Mouse (Mus musculus) lung, postnatal 36 days (tissue): ENCODE measurements around the gene Il1rl2.

Experiments used
- DNase-seq: peaks from one replicate; pipeline ENCODE4 v3.0.0; 2022; ENCODE audit warnings: mixed read lengths

Il1rl2 gene

GRCm38 (mm10) chr1:40324955-40325702, 719 bp downstream of the Il1rl2 start:
- DNase-seq, result peak; percentile 16

GRCm38 (mm10) chr1:40325711-40326327, 1.4 kb downstream of the Il1rl2 start:
- DNase-seq, result no peak

- no peak for DNase-seq
These were observed 3.2 kb downstream of the Il1rl2 start for GRCm38 (mm10) chr1:40327604-40328003.

- no peak for DNase-seq
These were observed 5.1 kb downstream of the Il1rl2 start for GRCm38 (mm10) chr1:40329526-40329925.

GRCm38 (mm10) chr1:40330181-40330580, 5.8 kb downstream of the Il1rl2 start:
- DNase-seq, result no peak

GRCm38 (mm10) chr1:40339346-40339745, 14.9 kb downstream of the Il1rl2 start:
- no peak for DNase-seq

- DNase-seq, result no peak
These were observed 15.7 kb downstream of the Il1rl2 start for GRCm38 (mm10) chr1:40340102-40340501.

- no peak for DNase-seq
These were observed 27.9 kb downstream of the Il1rl2 start for GRCm38 (mm10) chr1:40352158-40352903.

GRCm38 (mm10) chr1:40352904-40353286, 28.5 kb downstream of the Il1rl2 start:
- no peak for DNase-seq

- DNase-seq, result no peak
These were observed 30.3 kb downstream of the Il1rl2 start for GRCm38 (mm10) chr1:40354665-40355064.

- peak; percentile 49 for DNase-seq
These were observed 31.0 kb downstream of the Il1rl2 start for GRCm38 (mm10) chr1:40355431-40355843.

GRCm38 (mm10) chr1:40355904-40356521, 31.6 kb downstream of the Il1rl2 start:
- DNase-seq, result peak; percentile 54

GRCm38 (mm10) chr1:40357921-40358320, 33.5 kb downstream of the Il1rl2 start:
- DNase-seq, result no peak

- DNase-seq, result no peak
These were observed 33.9 kb downstream of the Il1rl2 start for GRCm38 (mm10) chr1:40358351-40358750.

- no peak for DNase-seq
These were observed 34.4 kb downstream of the Il1rl2 start for GRCm38 (mm10) chr1:40358771-40359181.

GRCm38 (mm10) chr1:40359731-40360130, 35.3 kb downstream of the Il1rl2 start:
- no peak for DNase-seq

- DNase-seq, result no peak
These were observed 36.6 kb downstream of the Il1rl2 start for GRCm38 (mm10) chr1:40360969-40361368.

- DNase-seq, result no peak
These were observed 37.2 kb downstream of the Il1rl2 start for GRCm38 (mm10) chr1:40361596-40361995.

GRCm38 (mm10) chr1:40362784-40363183, 38.4 kb downstream of the Il1rl2 start:
- DNase-seq, result no peak

- no peak for DNase-seq
These were observed 48.5 kb downstream of the Il1rl2 start for GRCm38 (mm10) chr1:40372951-40373350.

GRCm38 (mm10) chr1:40375148-40375547, 50.7 kb downstream of the Il1rl2 start:
- peak; percentile 78 for DNase-seq

- DNase-seq, result no peak
These were observed 52.3 kb downstream of the Il1rl2 start for GRCm38 (mm10) chr1:40376745-40377144.

- DNase-seq, result peak; percentile 67
These were observed 54.4 kb downstream of the Il1rl2 start for GRCm38 (mm10) chr1:40378794-40379193.
